Mouse (Mus musculus): ENCODE measurements around the gene D17Wsu92e. TPM values are rescaled to one million over a fixed set of nuclear protein-coding genes. Genes with fewer than 3 reads are reported as not detected.
A peak's percentile ranks its signal among the peaks of the same experiment; 100 is the strongest.

The D17Wsu92e gene
- polyA plus RNA-seq (2014; fragmentation: Nextera tagmentation; extraction: Ambion mirVana) = 15.3 and 21.6 TPM in 2 replicates

DNA sequence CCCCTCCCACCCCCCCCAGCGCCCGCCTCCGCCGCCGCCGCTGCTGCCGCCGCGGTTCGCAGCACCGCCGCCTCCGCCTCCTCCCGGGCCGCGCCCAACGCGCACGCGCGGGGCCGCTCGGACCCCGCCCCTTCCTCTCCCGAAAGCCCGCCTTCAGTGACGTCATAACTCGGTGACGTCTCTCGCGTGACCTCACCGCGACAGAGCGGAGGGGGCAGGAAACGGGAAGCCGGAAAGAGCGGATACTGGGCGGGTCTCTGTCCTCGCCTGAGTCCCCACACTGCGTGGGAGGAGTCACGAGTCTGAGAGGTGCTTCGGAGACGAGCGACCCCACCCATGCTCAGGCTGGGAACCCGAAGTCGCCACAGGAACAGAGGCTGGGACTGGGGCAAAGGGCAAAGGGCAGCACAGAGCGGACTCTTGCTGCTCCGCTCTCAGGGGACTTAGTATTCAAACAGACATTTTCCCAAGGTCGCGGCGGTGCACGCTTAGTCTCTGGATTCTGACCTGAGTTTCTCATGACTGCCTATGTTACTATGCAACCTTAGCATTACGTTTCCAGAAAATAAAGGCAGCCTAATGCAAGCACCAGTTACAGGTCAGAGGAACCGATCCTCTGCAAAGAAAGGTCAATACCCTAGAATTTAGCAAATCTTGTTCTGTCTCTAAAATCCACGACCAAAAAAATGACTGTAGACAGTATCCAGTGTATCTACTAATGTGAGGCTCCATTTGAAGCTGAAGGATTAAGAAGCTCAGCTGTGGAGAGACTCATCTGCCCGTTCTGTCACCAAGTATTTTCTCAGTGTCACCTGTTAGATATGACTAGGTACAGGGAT is at the start of gene D17Wsu92e:
TSS of gene D17Wsu92e (minus strand) at position 81 of the 839 bp plus-strand sequence.
- peak within 1 kb of the TSS; percentile 88 for H3K4me2 ChIP-seq (replicated peaks; ENCODE audit: low read depth, low read length)
- H3K9me3 ChIP-seq (ENCODE audit: control insufficient read depth, low read length) = no peaks in the 10 kb centered on the region
- peak within 1 kb of the TSS; percentile 98 for H3K9ac ChIP-seq (ENCODE audit: low read depth, low read length)
- peak; percentile 95 for ATAC-seq (ENCODE audit: low FRiP score, low TSS enrichment)
- peak within 1 kb of the TSS; percentile 99 for H3K4me3 ChIP-seq (ENCODE audit: low read length)
- H3K36me3 ChIP-seq (ENCODE audit: control insufficient read depth, insufficient read depth, low read length) = no peaks in the 10 kb centered on the region
- H3K27ac ChIP-seq (ENCODE audit: low read depth, low read length) = peak within 1 kb of the TSS; percentile 80
- H3K4me1 ChIP-seq (ENCODE audit: control insufficient read depth, insufficient read depth, low read length) = peaks cover 15% of the 10 kb centered on the region
- WGBS = 2% methylated on average over 49 of the region's 56 CpGs
- H3K27me3 ChIP-seq (ENCODE audit: control insufficient read depth, insufficient read depth, low read length) = no peaks in the 10 kb centered on the region

DNA sequence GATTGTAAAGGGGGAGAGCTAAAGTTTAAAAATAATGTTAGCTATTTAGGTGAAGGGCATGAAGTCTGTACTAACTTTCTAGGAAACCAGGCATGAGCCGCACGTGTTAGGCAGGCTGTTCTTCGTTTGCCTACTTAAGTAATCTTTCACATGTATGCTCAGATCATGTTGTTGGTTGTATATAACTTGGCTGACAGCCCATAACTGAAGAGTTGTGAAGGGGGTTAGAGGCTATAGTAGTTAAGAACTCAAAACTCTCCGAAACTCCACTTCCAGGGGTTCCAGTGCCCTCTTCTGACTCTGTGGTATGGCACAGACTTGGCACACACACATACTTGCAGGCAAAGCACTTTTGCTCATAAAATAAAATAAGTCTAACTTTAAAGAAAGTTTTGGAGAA is 46.3 kb upstream of the D17Wsu92e start:
- Histone ChIP-seq H3K4me1 (ENCODE audit: control insufficient read depth, insufficient read depth, low read length) (no peaks in the 10 kb centered on the region), H3K9ac (ENCODE audit: low read depth, low read length) (no peak overlapping the region)

DNA sequence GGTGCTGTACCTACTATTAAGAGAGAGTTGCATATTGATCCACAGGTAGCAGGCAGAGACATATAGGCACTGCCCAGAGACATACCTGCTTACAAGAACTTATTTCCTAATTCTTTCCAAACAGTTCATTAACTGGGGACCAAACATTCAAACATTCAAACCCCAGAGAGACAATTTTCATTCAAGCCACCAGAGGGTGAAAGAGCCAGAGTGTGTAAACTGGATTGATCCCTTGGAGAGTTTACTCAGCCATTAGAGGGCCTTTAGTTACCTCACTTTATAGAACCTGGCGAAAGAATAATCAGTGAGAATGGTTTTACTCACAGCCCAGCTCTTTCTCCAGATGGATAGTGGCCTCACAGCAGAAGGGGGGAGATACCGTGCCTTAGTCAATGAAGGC is 45.0 kb upstream of the D17Wsu92e start:
- H3K9me3 ChIP-seq (ENCODE audit: control insufficient read depth, low read length) = no peaks in the 10 kb centered on the region
- no peaks in the 10 kb centered on the region for H3K27me3 ChIP-seq (ENCODE audit: control insufficient read depth, insufficient read depth, low read length)
- H3K4me2 ChIP-seq (replicated peaks; ENCODE audit: low read depth, low read length) = no peak overlapping the region
- no peaks in the 10 kb centered on the region for H3K4me1 ChIP-seq (ENCODE audit: control insufficient read depth, insufficient read depth, low read length)
- WGBS = 77% methylated on average over 2 of the region's 2 CpGs
- H3K27ac ChIP-seq (ENCODE audit: low read depth, low read length) = no peak overlapping the region
- no peaks in the 10 kb centered on the region for H3K36me3 ChIP-seq (ENCODE audit: control insufficient read depth, insufficient read depth, low read length)
- H3K9ac ChIP-seq (ENCODE audit: low read depth, low read length) = no peak overlapping the region
- H3K4me3 ChIP-seq (ENCODE audit: low read length) = no peak overlapping the region
- ATAC-seq (ENCODE audit: low FRiP score, low TSS enrichment) = no peak

More for the DNA sequence above, 46.3 kb upstream of the D17Wsu92e start:
- no peak overlapping the region for H3K4me3 ChIP-seq (ENCODE audit: low read length)
- no peak overlapping the region for H3K27ac ChIP-seq (ENCODE audit: low read depth, low read length)
- H3K36me3 ChIP-seq (ENCODE audit: control insufficient read depth, insufficient read depth, low read length) = no peaks in the 10 kb centered on the region
- no peak overlapping the region for H3K4me2 ChIP-seq (replicated peaks; ENCODE audit: low read depth, low read length)
- WGBS = 74% methylated on average over 4 of the region's 4 CpGs
- H3K9me3 ChIP-seq (ENCODE audit: control insufficient read depth, low read length) = no peaks in the 10 kb centered on the region
- H3K27me3 ChIP-seq (ENCODE audit: control insufficient read depth, insufficient read depth, low read length) = no peaks in the 10 kb centered on the region
- ATAC-seq (ENCODE audit: low FRiP score, low TSS enrichment) = no peak

DNA sequence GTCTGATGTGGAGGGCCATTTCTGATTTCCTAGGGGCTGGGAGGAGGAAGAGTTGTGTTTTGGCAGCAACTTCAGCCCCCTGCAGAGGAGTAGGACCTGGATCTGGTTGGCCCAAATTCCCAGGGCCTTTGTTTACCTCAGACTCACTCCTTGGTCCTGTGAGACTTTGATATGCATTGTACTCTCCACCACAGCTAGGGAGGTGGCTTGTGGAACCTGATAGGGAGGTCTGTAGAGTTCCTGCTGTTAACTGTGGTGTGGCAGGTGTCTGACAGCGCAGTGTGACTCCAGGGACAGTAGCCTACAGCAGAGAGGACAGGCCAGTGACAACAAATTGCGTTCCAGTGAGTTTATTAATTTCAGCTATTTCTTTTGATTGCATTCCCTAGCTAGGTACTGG is 38.7 kb upstream of the D17Wsu92e start:
- H3K4me2 ChIP-seq (replicated peaks; ENCODE audit: low read depth, low read length) = no peak overlapping the region
- H3K4me1 ChIP-seq (ENCODE audit: control insufficient read depth, insufficient read depth, low read length) = peaks cover 23% of the 10 kb centered on the region
- WGBS = 28% methylated on average over 2 of the region's 2 CpGs
- no peak overlapping the region for H3K4me3 ChIP-seq (ENCODE audit: low read length)
- H3K27me3 ChIP-seq (ENCODE audit: control insufficient read depth, insufficient read depth, low read length) = no peaks in the 10 kb centered on the region
- peaks cover 3% of the 10 kb centered on the region for H3K36me3 ChIP-seq (ENCODE audit: control insufficient read depth, insufficient read depth, low read length)
- H3K9ac ChIP-seq (ENCODE audit: low read depth, low read length) = no peak overlapping the region
- H3K9me3 ChIP-seq (ENCODE audit: control insufficient read depth, low read length) = no peaks in the 10 kb centered on the region
- H3K27ac ChIP-seq (ENCODE audit: low read depth, low read length) = no peak overlapping the region
- ATAC-seq (ENCODE audit: low FRiP score, low TSS enrichment) = no peak

DNA sequence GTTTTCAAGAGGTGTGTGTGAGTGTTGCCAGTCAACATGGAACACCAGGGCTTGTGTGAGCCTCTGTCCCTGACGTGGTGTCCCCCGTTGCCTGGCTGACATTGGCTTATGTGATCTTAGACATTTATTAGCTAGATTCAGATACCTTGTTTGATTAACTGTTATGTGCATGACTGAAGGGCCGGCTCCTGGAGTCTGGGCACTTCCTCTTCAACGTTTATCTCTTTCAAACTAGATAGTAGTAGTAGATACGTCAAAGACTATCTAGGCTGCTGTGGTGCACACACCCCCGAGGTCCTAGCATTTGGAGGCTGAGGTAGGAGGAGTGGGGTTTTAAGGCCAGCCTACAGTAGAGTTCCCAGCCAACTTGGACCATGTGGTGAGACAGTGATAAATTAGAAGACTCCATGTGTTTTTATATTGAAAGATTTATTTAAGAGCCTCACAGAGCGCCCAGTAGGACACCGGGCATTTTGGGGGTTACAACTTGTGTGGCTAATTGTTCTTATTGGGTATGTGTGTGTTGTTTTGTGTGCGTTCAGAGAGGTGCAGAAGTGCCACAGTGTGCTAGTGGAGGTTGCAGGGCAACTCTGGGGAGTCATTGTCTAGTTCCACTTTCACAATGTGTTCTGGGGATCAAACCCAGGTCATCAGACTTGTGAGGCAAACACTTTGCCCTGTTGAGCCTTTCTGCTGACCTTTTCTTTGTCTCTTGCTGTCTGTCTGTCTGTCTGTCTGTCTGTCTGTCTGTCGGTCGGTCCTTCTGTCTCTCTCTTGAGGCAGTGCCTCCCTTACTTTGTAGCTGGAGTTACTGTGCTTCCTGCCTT is 37.4 kb upstream of the D17Wsu92e start:
- 35% methylated on average over 11 of the region's 11 CpGs for WGBS
- peak overlapping the region; percentile 69 for H3K4me2 ChIP-seq (replicated peaks; ENCODE audit: low read depth, low read length)
- peaks cover 11% of the 10 kb centered on the region for H3K36me3 ChIP-seq (ENCODE audit: control insufficient read depth, insufficient read depth, low read length)
- no peak for ATAC-seq (ENCODE audit: low FRiP score, low TSS enrichment)
- H3K9ac ChIP-seq (ENCODE audit: low read depth, low read length) = peak overlapping the region; percentile 90; the same call in 1 of the 2 replicates
- no peaks in the 10 kb centered on the region for H3K9me3 ChIP-seq (ENCODE audit: control insufficient read depth, low read length)
- no peak overlapping the region for H3K27ac ChIP-seq (ENCODE audit: low read depth, low read length)
- H3K4me1 ChIP-seq (ENCODE audit: control insufficient read depth, insufficient read depth, low read length) = peaks cover 23% of the 10 kb centered on the region
- H3K27me3 ChIP-seq (ENCODE audit: control insufficient read depth, insufficient read depth, low read length) = no peaks in the 10 kb centered on the region
- H3K4me3 ChIP-seq (ENCODE audit: low read length) = peak overlapping the region; percentile 93

DNA sequence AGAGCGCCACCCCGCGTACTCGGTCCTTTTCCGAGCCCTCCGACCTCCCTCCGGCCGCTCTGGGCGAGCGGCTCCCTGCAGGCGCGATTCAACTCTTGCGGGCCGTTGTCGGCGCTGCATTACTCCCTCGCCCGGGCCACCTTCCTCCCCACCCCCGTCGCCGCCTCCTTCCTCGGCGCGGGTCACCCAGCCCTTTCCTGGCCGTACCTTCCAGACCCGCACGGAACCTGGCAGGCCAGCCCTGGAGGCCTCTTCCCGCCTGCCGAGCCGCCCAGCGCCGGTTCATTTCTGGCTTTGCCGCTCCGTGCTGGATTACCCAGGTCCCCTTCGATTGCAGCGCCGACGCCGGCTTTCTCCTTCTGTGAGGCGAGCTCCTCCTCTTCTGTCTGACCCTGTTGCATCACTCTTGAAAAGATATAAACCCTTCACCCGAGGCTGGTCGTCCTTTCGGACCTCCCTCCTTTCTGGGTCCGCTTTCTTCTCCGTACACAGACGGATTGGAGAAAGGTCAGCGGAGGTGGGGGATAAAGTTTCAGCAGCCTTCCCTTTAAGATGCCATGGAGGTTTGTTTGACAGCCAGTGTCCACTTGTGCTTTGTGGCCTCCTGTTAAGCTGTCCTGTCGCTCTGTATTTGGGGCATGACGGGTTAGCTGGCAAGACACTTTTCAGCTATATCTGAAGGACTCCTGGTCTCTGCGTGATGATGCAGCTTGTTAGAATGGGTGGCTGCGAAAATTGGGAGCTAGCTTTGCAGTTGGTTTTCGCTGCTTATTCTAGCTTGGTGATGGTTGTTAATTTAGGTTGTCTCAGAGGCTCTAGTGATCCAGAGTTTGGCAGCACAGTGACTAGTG is 36.6 kb upstream of the D17Wsu92e start:
- Histone ChIP-seq H3K27me3 (ENCODE audit: control insufficient read depth, insufficient read depth, low read length) (no peaks in the 10 kb centered on the region), H3K4me2 (replicated peaks; ENCODE audit: low read depth, low read length) (peak overlapping the region; percentile 69), H3K36me3 (ENCODE audit: control insufficient read depth, insufficient read depth, low read length) (peaks cover 19% of the 10 kb centered on the region), H3K27ac (ENCODE audit: low read depth, low read length) (peak overlapping the region; percentile 81), H3K4me3 (ENCODE audit: low read length) (peak overlapping the region; percentile 93), H3K9me3 (ENCODE audit: control insufficient read depth, low read length) (no peaks in the 10 kb centered on the region), H3K4me1 (ENCODE audit: control insufficient read depth, insufficient read depth, low read length) (peaks cover 23% of the 10 kb centered on the region), H3K9ac (ENCODE audit: low read depth, low read length) (peak overlapping the region; percentile 90)
- ATAC-seq (ENCODE audit: low FRiP score, low TSS enrichment) = peak; percentile 74
- 1% methylated on average over 45 of the region's 52 CpGs for WGBS

DNA sequence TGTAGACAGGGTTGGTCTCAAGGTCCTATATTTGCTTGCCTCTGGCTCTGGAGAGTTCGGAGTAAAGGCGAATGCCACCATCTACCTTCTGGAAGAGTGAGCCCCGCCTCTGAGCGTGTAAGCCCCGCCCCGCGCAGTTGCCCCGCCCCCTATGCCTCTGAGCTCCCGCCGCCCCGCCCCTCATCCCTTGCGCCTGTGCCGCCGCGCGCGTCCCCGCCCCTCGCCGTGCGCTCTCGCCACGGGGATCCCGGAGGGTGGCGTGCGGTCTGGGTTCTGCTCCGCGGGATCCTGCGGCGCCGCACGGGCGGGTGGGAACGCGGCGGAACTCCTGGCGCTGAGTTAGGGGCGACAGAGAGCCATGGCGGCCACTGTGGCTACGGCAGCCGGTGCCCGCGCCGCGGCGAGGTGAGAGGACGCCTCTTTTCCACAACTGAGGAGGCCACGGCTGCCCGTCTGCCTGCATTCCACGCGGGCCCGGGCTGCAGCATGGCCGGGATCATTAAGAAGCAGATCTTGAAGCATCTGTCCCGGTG is 35.9 kb upstream of the D17Wsu92e start, which contains the start of gene Uhrf1bp1:
TSS of gene Uhrf1bp1 (plus strand) at position 177 of the 533 bp plus-strand sequence.
- WGBS = 1% methylated on average over 54 of the region's 54 CpGs
- peak within 1 kb of the TSS; percentile 93 for H3K4me3 ChIP-seq (ENCODE audit: low read length)
- H3K27ac ChIP-seq (ENCODE audit: low read depth, low read length) = peak within 1 kb of the TSS; percentile 81
- no peaks in the 10 kb centered on the region for H3K27me3 ChIP-seq (ENCODE audit: control insufficient read depth, insufficient read depth, low read length)
- H3K4me1 ChIP-seq (ENCODE audit: control insufficient read depth, insufficient read depth, low read length) = peaks cover 23% of the 10 kb centered on the region
- peak; percentile 81 for ATAC-seq (ENCODE audit: low FRiP score, low TSS enrichment)
- H3K4me2 ChIP-seq (replicated peaks; ENCODE audit: low read depth, low read length) = peak within 1 kb of the TSS; percentile 69
- H3K9me3 ChIP-seq (ENCODE audit: control insufficient read depth, low read length) = no peaks in the 10 kb centered on the region
- H3K36me3 ChIP-seq (ENCODE audit: control insufficient read depth, insufficient read depth, low read length) = peaks cover 24% of the 10 kb centered on the region
- H3K9ac ChIP-seq (ENCODE audit: low read depth, low read length) = peak within 1 kb of the TSS; percentile 90

DNA sequence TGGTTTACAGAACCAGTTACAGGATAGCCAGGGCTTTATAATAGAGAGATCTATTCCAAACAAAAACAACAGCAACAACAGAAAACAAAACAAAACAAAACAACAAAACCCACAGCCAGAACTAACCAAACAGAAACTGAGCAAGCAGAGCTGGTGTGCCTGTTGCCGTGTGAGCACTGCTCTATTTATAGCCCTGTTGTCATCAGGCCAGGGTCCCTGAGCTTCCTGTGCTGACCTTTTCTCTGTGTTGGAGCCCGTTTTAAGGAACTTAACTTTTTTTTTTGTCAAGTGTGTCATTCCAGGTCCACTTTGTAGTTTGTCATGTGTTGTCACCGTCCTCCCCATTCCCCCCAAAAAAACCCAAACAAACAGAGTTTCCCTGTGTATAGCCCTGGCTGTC is 30.6 kb upstream of the D17Wsu92e start:
- 70% methylated on average over 3 of the region's 3 CpGs for WGBS
- ATAC-seq (ENCODE audit: low FRiP score, low TSS enrichment) = no peak
- Histone ChIP-seq H3K9ac (ENCODE audit: low read depth, low read length) (no peak overlapping the region), H3K9me3 (ENCODE audit: control insufficient read depth, low read length) (no peaks in the 10 kb centered on the region), H3K27me3 (ENCODE audit: control insufficient read depth, insufficient read depth, low read length) (no peaks in the 10 kb centered on the region), H3K4me2 (replicated peaks; ENCODE audit: low read depth, low read length) (no peak overlapping the region), H3K4me3 (ENCODE audit: low read length) (no peak overlapping the region), H3K4me1 (ENCODE audit: control insufficient read depth, insufficient read depth, low read length) (no peaks in the 10 kb centered on the region), H3K27ac (ENCODE audit: low read depth, low read length) (no peak overlapping the region), H3K36me3 (ENCODE audit: control insufficient read depth, insufficient read depth, low read length) (peaks cover 69% of the 10 kb centered on the region)

Data from kidney, embryonic 14.5 days (tissue).